Mouse (Mus musculus) c-Kit-positive CD71-negative TER-119-negative erythroid progenitor cells, embryonic 14.5 days (primary cell): ENCODE data around the gene Lpp.

ENCODE experiments used
- DNase-seq: peaks from one replicate; pipeline ENCODE4 v3.0.0-alpha.2; 2013; ENCODE audit warnings: low read depth

The Lpp gene

DNA sequence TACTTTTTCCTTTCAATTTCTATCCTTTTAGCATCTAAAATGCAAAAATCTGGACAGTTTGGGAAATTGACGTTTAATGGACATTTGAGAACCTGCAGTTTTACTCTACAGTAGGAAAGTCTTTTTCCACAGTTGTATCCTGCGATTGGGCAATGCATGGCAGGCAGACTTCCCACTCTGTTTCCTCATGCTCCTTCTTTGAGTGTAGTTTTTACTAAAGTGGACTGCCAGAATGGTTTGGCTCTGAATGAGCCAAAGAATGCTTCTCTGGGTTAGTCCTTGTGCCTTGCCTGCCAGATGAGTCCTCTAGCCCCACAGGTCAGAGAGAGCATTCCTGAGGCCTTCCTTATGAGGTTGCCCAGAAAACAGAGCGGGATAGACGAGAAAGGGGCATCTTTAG is 166.5 kb downstream of the Lpp start:
- DNase-seq: no peak

GRCm38 (mm10) chr16:24560998-24561397 is 167.7 kb downstream of the Lpp start:
- no peak for DNase-seq

DNA sequence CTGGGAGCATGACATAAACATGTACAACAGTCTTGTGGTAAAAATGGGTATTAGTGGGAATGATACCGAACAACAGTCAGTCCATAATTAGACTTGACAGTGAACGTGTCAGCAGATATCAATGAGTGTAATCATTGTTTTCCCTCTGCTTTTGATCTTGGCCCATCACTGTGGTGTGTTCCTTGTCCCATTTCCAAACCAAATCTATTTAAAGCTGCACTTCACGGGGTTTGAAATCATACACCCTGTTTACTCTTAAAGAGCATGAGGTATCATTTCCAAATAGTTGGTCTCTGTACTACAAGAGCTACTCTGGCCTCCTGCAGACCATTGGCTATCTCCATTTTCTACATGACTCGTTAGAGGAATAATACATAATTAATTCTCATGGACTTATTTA is 168.3 kb downstream of the Lpp start:
- no peak for DNase-seq

- DNase-seq: no peak
Observed at GRCm38 (mm10) chr16:24565311-24565710, 172.0 kb downstream of the Lpp start.

GRCm38 (mm10) chr16:24566277-24566676 is 173.0 kb downstream of the Lpp start:
- no peak for DNase-seq

DNA sequence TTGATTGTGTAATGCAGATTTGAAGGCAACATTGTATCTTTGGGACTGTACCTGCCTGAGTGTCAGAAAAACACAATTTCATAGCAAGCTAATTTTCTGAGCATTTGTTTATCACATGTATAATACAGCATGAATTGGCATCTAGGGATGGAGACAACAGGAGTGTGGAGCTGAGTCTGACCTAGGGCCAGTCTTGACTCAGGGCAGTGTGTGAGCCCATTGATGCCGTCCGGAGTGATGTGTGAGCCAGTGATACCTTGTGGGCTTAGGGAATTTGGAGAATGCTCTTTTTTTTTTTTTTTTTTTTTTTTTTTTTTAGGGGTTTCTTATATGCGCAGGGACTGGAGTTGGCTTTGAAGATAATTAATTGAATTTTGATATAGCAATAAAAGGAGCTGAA is 174.3 kb downstream of the Lpp start:
- DNase-seq: no peak

- DNase-seq: no peak
Observed at GRCm38 (mm10) chr16:24568061-24568460, 174.8 kb downstream of the Lpp start.

GRCm38 (mm10) chr16:24569681-24570080 is 176.4 kb downstream of the Lpp start:
- no peak for DNase-seq

DNA sequence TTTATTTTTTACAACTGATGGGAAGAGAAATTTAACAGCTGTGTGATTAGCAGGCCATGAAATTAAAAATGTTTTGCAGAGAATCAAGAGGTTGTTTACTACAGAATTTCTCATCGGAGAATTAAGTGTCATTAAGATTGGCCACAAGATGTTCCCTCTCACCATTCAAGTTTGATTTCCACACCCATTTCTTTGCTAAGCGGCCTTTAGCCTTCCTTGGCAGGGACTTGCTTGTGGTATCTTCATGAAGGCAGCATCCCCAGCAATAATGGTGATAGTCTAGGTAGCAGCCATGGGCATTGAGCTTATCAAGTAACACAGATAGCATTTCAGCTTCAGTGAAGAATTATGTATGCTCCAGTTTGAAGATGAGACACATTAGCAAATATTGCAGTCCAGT is 183.7 kb downstream of the Lpp start:
- no peak for DNase-seq

DNA sequence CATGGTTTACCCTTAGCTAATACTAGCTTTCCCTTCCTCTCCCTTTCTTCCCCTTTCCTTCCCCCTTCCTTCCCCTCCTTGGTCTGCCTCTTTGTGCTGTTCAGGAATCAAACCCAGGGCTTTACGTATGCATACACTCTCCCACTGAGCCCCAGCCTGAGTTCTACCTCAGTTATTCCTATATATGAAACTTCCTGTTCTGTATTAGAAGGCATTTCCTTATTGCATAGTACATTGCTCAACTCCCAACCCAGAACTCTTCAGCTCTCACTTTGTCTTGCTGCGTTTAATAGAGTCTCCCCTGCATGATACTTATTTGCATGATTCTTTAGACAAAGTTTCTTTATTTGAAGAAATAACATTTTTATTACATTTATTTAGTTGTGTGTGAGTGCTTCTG is 184.5 kb downstream of the Lpp start:
- no peak for DNase-seq

- DNase-seq: no peak
Observed at GRCm38 (mm10) chr16:24582847-24583246, 189.5 kb downstream of the Lpp start.

GRCm38 (mm10) chr16:24593535-24593934 is 200.2 kb downstream of the Lpp start:
- DNase-seq: no peak

GRCm38 (mm10) chr16:24594508-24594907 is 201.2 kb downstream of the Lpp start:
- DNase-seq: no peak

- DNase-seq: no peak
Observed at GRCm38 (mm10) chr16:24595493-24595892, 202.2 kb downstream of the Lpp start.

- no peak for DNase-seq
Observed at GRCm38 (mm10) chr16:24598567-24598966, 205.3 kb downstream of the Lpp start.

- DNase-seq: peak; percentile 42
Observed at GRCm38 (mm10) chr16:24599766-24600165, 206.5 kb downstream of the Lpp start.

DNA sequence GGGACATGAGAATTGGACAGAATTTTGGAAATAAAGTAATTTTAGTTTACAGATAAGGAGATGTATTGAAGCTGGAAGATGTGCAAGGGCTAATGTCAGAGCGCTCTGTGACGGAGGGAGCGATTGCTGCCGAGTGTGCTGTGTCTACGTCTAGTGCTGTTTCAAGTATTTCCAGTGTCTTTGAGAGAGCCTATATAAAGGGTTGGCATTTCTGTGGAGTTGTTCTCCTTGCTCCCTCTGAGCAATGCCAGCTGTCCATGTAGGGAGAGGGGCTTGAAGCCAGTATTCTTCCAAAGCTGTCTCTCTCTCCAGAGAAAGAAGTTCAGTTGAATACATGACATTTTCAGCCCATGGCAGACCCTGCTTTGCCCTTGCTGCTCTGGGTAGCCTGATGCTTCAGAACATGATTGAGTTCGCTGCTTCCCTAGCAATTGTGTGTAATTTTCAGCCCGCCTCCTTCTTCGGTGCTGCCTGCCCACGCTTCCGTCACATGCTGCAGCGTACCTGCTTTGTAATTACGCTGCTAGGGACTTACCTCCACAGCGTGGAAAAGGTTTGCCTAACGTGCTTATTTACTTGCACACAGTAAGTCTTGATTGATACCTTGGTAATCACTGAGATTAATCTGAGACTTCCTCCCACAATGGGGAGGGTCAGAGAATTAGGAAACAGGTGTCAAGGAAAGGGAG is 207.1 kb downstream of the Lpp start:
- DNase-seq: no peak

GRCm38 (mm10) chr16:24603342-24603741 is 210.0 kb downstream of the Lpp start:
- DNase-seq: no peak

DNA sequence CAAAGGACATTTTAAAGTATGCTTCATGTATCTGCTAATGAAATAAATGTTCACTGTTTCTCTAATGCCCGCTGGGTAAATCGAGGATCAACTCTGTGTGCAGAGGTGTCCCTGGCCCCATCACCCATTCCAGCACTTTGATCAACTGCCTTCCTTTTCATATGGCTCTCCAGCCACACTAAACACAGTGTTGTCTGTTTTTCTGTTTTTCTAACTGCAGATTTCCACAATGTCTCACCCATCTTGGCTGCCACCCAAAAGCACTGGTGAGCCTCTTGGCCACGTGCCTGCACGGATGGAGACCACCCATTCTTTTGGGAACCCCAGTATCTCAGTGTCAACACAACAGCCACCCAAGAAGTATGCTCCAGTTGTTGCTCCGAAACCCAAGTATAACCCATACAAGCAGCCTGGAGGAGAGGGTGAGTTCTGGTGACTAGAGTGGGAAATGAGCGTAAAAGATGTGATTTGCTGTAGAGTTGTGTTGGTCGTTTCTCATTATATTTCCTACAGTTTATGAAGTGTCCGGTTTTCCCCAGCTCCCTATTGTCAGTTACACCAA is 214.7 kb downstream of the Lpp start:
- no peak for DNase-seq

GRCm38 (mm10) chr16:24619458-24619857 is 226.2 kb downstream of the Lpp start:
- no peak for DNase-seq

- DNase-seq: no peak
Observed at GRCm38 (mm10) chr16:24620021-24620420, 226.7 kb downstream of the Lpp start.

- DNase-seq: no peak
Observed at GRCm38 (mm10) chr16:24622226-24623194, 229.2 kb downstream of the Lpp start.

GRCm38 (mm10) chr16:24624335-24624734 is 231.0 kb downstream of the Lpp start:
- no peak for DNase-seq
